Comparison of ENCODE assay signal across 14 mouse cellular contexts in the genomic region with DNA sequence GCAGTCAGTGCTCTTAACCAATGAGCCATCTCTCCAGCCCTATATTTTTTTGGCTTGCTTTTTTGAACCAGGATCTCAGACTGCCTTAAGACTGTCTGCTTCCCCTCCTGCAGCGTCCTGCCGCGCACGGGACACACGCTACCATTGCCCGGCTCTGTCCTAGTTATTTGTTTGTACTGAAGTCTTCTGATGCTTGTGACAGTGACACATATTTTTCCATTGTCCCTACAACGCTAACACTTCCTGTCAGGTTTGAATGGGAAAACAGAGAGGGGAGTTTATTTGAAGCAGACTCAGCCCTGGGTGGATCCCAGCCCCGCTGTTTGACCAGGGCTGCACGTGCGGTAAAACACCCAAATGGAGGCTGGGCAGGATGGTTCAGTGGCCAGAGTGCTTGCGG. TPM values are rescaled to one million over a fixed set of nuclear protein-coding genes. Genes with fewer than 3 reads are reported as not detected.
DNase-seq lines count a peak whose midpoint lies in the region; ATAC-seq and TF ChIP-seq lines count a peak whose summit lies in the region.
"Had no signal": no experiment of that assay in that cellular context is flagged by ENCODE, and none has a peak within 500 bp of the region (broad histone marks: within the 10 kb centered on the region; RNA-seq: fewer than 3 reads in every experiment).

No protein-coding gene starts in this region.

- H3K9me3 ChIP-seq in heart, embryonic 13.5 days = no peaks in the 10 kb centered on the region
- no peaks in the 10 kb centered on the region for H3K9me3 ChIP-seq in lung, embryonic 15.5 days
- H3K9me3 ChIP-seq: limb, embryonic 13.5 days; neural tube, embryonic 12.5 days had no signal

- TF ChIP-seq CTCF in left cerebral cortex, adult 2 months (IDR thresholded peaks at IDR 0.05) = no peak

- H3K27me3 ChIP-seq in heart, embryonic 13.5 days (replicated peaks) = no peaks in the 10 kb centered on the region
- H3K27me3 ChIP-seq in lung, embryonic 15.5 days = no peaks in the 10 kb centered on the region
- H3K27me3 ChIP-seq: limb, embryonic 13.5 days; neural tube, embryonic 12.5 days had no signal

- no peak for ATAC-seq in heart, embryonic 13.5 days (ENCODE audit: extremely low read depth, insufficient number of reproducible peaks, low FRiP score, low TSS enrichment)
- no peak for ATAC-seq in lung, embryonic 15.5 days (ENCODE audit: borderline replicate concordance, extremely low read depth, low FRiP score, low TSS enrichment)
- ATAC-seq: forebrain, embryonic 14.5 days had no signal

- peak overlapping the region; percentile 40; the same call in 1 of the 2 replicates for H3K27ac ChIP-seq in left cerebral cortex, adult 2 months
- peak overlapping the region; percentile 84 for H3K27ac ChIP-seq in heart, embryonic 13.5 days (replicated peaks)
- peak overlapping the region; percentile 78 for H3K27ac ChIP-seq in lung, embryonic 15.5 days

- peak overlapping the region; percentile 56 for H3K4me2 ChIP-seq in heart, embryonic 13.5 days
- no peak overlapping the region for H3K4me2 ChIP-seq in lung, embryonic 15.5 days
- H3K4me2 ChIP-seq: limb, embryonic 13.5 days had no signal

- DNase-seq in heart, adult 8-10 months (ENCODE audit: low spot score) = peak; percentile 49
- no peak for DNase-seq in heart, postnatal 25 days (ENCODE audit: low spot score)
- no peak for DNase-seq in left cerebral cortex, adult 2 months (ENCODE audit: extremely low spot score in 1 of 2, low spot score in 2 of 2)
- DNase-seq in left cerebral cortex, postnatal 14 days (ENCODE audit: low spot score in 2 of 2) = no peak
- DNase-seq in gastrocnemius, adult 8-10 months (ENCODE audit: low spot score in 2 of 2) = no peak
- no peak for DNase-seq in adrenal gland, adult 18-20 months (ENCODE audit: low spot score in 2 of 2)
- DNase-seq: gastrocnemius, postnatal 36 days; right cerebral cortex, postnatal 14 days; thymus, postnatal 36 days had no signal

- 75% methylated on average over 11 of the region's 11 CpGs for WGBS in heart, embryonic 13.5 days
- WGBS in lung, embryonic 15.5 days = 78% methylated on average over 11 of the region's 11 CpGs

- H3K4me3 ChIP-seq in left cerebral cortex, adult 2 months = no peak overlapping the region
- peak overlapping the region; percentile 23 for H3K4me3 ChIP-seq in heart, embryonic 13.5 days
- no peak overlapping the region for H3K4me3 ChIP-seq in lung, embryonic 15.5 days
- H3K4me3 ChIP-seq: limb, embryonic 13.5 days; neural tube, embryonic 12.5 days had no signal

- H3K36me3 ChIP-seq in heart, embryonic 13.5 days = peaks cover 39% of the 10 kb centered on the region
- peaks cover 16% of the 10 kb centered on the region for H3K36me3 ChIP-seq in lung, embryonic 15.5 days

- intact Hi-C loops in heart, postnatal 25 days (cut with DNase I) = loop anchor here (1.0 kb wide), 1 partner anchor 14 kb away; no protein-coding TSS in a partner anchor
- intact Hi-C loops in left cerebral cortex, adult 2 months (cut with DNase I) = no loop called here
- intact Hi-C loops in left cerebral cortex, postnatal 14 days (cut with DNase I) = no loop called here

- peak overlapping the region; percentile 63; the same call in 1 of the 2 replicates for H3K9ac ChIP-seq in heart, embryonic 13.5 days
- no peak overlapping the region for H3K9ac ChIP-seq in lung, embryonic 15.5 days
- H3K9ac ChIP-seq: limb, embryonic 13.5 days; neural tube, embryonic 12.5 days had no signal

- H3K4me1 ChIP-seq in heart, embryonic 13.5 days = peaks cover 35% of the 10 kb centered on the region
- peaks cover 10% of the 10 kb centered on the region for H3K4me1 ChIP-seq in lung, embryonic 15.5 days

RNA-seq across cellular contexts. Expression of a gene that starts 12.1 kb away (rescaled TPM):
- under 1 TPM in 3 of 4 experiments, not detected in 1; 0.31 to 0.75 (median 0.60) TPM for total RNA-seq in heart, adult 8-10 months (2022)
- under 1 TPM; 0.59 to 0.70 TPM for total RNA-seq in heart, postnatal 25 days (2021)
- under 1 TPM; 0.59 to 0.89 TPM for total RNA-seq in left cerebral cortex, adult 2 months (2021)
- total RNA-seq in left cerebral cortex, postnatal 14 days (2021) = under 1 TPM; 0.59 to 0.72 TPM
- 1.2 and 1.4 TPM in 2 replicates for polyA plus RNA-seq in heart, embryonic 13.5 days (2015; fragmentation: Nextera tagmentation; extraction: Ambion mirVana)
- polyA plus RNA-seq in lung, embryonic 15.5 days (2015; fragmentation: Nextera tagmentation; extraction: Ambion mirVana) = 7.7 and 10.2 TPM in 2 replicates
- total RNA-seq in gastrocnemius, adult 8-10 months (2022) = not detected
- under 1 TPM; 0.60 to 0.74 TPM for total RNA-seq in adrenal gland, adult 18-20 months (2021)
- total RNA-seq: gastrocnemius, postnatal 36 days had no signal

RNA-seq across cellular contexts. Expression of a gene that starts 15.4 kb away (rescaled TPM):
- total RNA-seq in heart, adult 8-10 months (2022) = 10 to 100 TPM; 37.8 to 53.8 (median 51.7) TPM
- total RNA-seq in heart, postnatal 25 days (2021) = 10 to 100 TPM; 70.3 to 77.3 TPM
- total RNA-seq in left cerebral cortex, adult 2 months (2021) = 100 to 1,000 TPM; 293 to 312 TPM
- 100 to 1,000 TPM; 398 to 410 TPM for total RNA-seq in left cerebral cortex, postnatal 14 days (2021)
- polyA plus RNA-seq in heart, embryonic 13.5 days (2015; fragmentation: Nextera tagmentation; extraction: Ambion mirVana) = 67.1 and 69.3 TPM in 2 replicates
- polyA plus RNA-seq in lung, embryonic 15.5 days (2015; fragmentation: Nextera tagmentation; extraction: Ambion mirVana) = 61.3 and 63.7 TPM in 2 replicates
- 10 to 100 TPM in 3 of 4 experiments, 1 to 10 TPM in 1; 6.8 to 12.3 (median 11.2) TPM for total RNA-seq in gastrocnemius, adult 8-10 months (2022)
- 10 to 100 TPM; 59.4 to 62.2 TPM for total RNA-seq in adrenal gland, adult 18-20 months (2021)

RNA-seq across cellular contexts. Expression of a gene that starts 18.0 kb away (rescaled TPM):
- not detected for total RNA-seq in heart, adult 8-10 months (2022)
- total RNA-seq in heart, postnatal 25 days (2021) = not detected
- under 1 TPM; 0.58 to 0.75 TPM for total RNA-seq in left cerebral cortex, adult 2 months (2021)
- 1 to 10 TPM in 1 of 2 experiments, under 1 TPM in 1; 0.17 to 1.1 TPM for total RNA-seq in left cerebral cortex, postnatal 14 days (2021)
- 0.51 TPM in 1 of 2 replicates, not detected in the other for polyA plus RNA-seq in heart, embryonic 13.5 days (2015; fragmentation: Nextera tagmentation; extraction: Ambion mirVana)
- 0.40 and 1.9 TPM in 2 replicates for polyA plus RNA-seq in lung, embryonic 15.5 days (2015; fragmentation: Nextera tagmentation; extraction: Ambion mirVana)
- not detected for total RNA-seq in gastrocnemius, adult 8-10 months (2022)
- not detected for total RNA-seq in adrenal gland, adult 18-20 months (2021)
- total RNA-seq: gastrocnemius, postnatal 36 days had no signal

RNA-seq across cellular contexts. Expression of a gene that starts 31.7 kb away (rescaled TPM):
- total RNA-seq in heart, adult 8-10 months (2022) = 1 to 10 TPM; 2.9 to 5.8 (median 3.6) TPM
- total RNA-seq in heart, postnatal 25 days (2021) = 1 to 10 TPM; 2.9 to 4.2 TPM
- 1 to 10 TPM; 2.5 to 2.6 TPM for total RNA-seq in left cerebral cortex, adult 2 months (2021)
- 1 to 10 TPM; 1.7 to 2.2 TPM for total RNA-seq in left cerebral cortex, postnatal 14 days (2021)
- 23.8 and 27.3 TPM in 2 replicates for polyA plus RNA-seq in heart, embryonic 13.5 days (2015; fragmentation: Nextera tagmentation; extraction: Ambion mirVana)
- 19.2 and 20.5 TPM in 2 replicates for polyA plus RNA-seq in lung, embryonic 15.5 days (2015; fragmentation: Nextera tagmentation; extraction: Ambion mirVana)
- total RNA-seq in gastrocnemius, adult 8-10 months (2022) = 1 to 10 TPM in 2 of 4 experiments, under 1 TPM in 2; 0.73 to 1.2 (median 1.1) TPM
- total RNA-seq in adrenal gland, adult 18-20 months (2021) = 10 to 100 TPM; 11.0 to 28.5 TPM

RNA-seq across cellular contexts. Expression of a gene that starts 42.0 kb away (rescaled TPM):
- total RNA-seq in heart, adult 8-10 months (2022) = 10 to 100 TPM; 20.2 to 23.2 (median 21.5) TPM
- 10 to 100 TPM; 21.2 to 22.8 TPM for total RNA-seq in heart, postnatal 25 days (2021)
- 10 to 100 TPM; 93.3 to 97.5 TPM for total RNA-seq in left cerebral cortex, adult 2 months (2021)
- 10 to 100 TPM; 95.4 to 97.1 TPM for total RNA-seq in left cerebral cortex, postnatal 14 days (2021)
- 61.4 and 66.3 TPM in 2 replicates for polyA plus RNA-seq in heart, embryonic 13.5 days (2015; fragmentation: Nextera tagmentation; extraction: Ambion mirVana)
- 89.7 and 91.3 TPM in 2 replicates for polyA plus RNA-seq in lung, embryonic 15.5 days (2015; fragmentation: Nextera tagmentation; extraction: Ambion mirVana)
- 10 to 100 TPM; 51.9 to 80.5 (median 53.3) TPM for total RNA-seq in gastrocnemius, adult 8-10 months (2022)
- 10 to 100 TPM; 47.4 to 51.1 TPM for total RNA-seq in adrenal gland, adult 18-20 months (2021)
